Mouse (Mus musculus) gastrocnemius, adult 18-20 months (tissue): Measurements from ENCODE around the gene 4930415O20Rik. TPM values are rescaled to one million over a fixed set of nuclear protein-coding genes. Genes with fewer than 3 reads are reported as not detected.
"Not testable (repeated sequence)": the region's sequence is repeated elsewhere in the genome, so short reads cannot be mapped to it uniquely, and the experiment has no call there.

Experiments
- DNase-seq: peaks from one replicate; pipeline ENCODE4 v3.0.0; 2021; ENCODE audit warnings: low spot score
- total RNA-seq, 2 experiments: library from RNA; stranded (reverse); gene quantifications; 2 replicates each; pipeline ENCODE4 v1.2.3; 2021

Gene 4930415O20Rik
- total RNA-seq, 2 experiments from 2014 or later, result 0.91 TPM; not detected in 1

- no peak for DNase-seq
Observed at GRCm38 (mm10) chr15:98568256-98569033, 2.4 kb upstream of the 4930415O20Rik start.

- DNase-seq, result no peak
Observed at GRCm38 (mm10) chr15:98569216-98569615, 1.6 kb upstream of the 4930415O20Rik start.

- no peak for DNase-seq
Observed at GRCm38 (mm10) chr15:98569795-98570365, 924 bp upstream of the 4930415O20Rik start.

- DNase-seq, result no peak
Observed at GRCm38 (mm10) chr15:98573293-98573692, 2.5 kb downstream of the 4930415O20Rik start.

- DNase-seq, result no peak
Observed at GRCm38 (mm10) chr15:98579310-98579709, 8.5 kb downstream of the 4930415O20Rik start.

GRCm38 (mm10) chr15:98579795-98580464, 9.1 kb downstream of the 4930415O20Rik start:
- peak; percentile 80 for DNase-seq

GRCm38 (mm10) chr15:98582410-98582809, 11.6 kb downstream of the 4930415O20Rik start:
- no peak for DNase-seq

GRCm38 (mm10) chr15:98582996-98583395, 12.2 kb downstream of the 4930415O20Rik start:
- DNase-seq, result no peak

- DNase-seq, result no peak
Observed at GRCm38 (mm10) chr15:98585421-98585820, 14.6 kb downstream of the 4930415O20Rik start.

- DNase-seq, result not testable (repeated sequence)
Observed at GRCm38 (mm10) chr15:98586141-98586540, 15.3 kb downstream of the 4930415O20Rik start.

- no peak for DNase-seq
Observed at GRCm38 (mm10) chr15:98587751-98588150, 16.9 kb downstream of the 4930415O20Rik start.

GRCm38 (mm10) chr15:98589640-98590336, 19.0 kb downstream of the 4930415O20Rik start:
- no peak for DNase-seq

GRCm38 (mm10) chr15:98591396-98591795, 20.6 kb downstream of the 4930415O20Rik start:
- DNase-seq, result no peak

- no peak for DNase-seq
Observed at GRCm38 (mm10) chr15:98594193-98594592, 23.4 kb downstream of the 4930415O20Rik start.

GRCm38 (mm10) chr15:98595049-98595448, 24.2 kb downstream of the 4930415O20Rik start:
- DNase-seq, result no peak

- DNase-seq, result no peak
Observed at GRCm38 (mm10) chr15:98596609-98597008, 25.8 kb downstream of the 4930415O20Rik start.

GRCm38 (mm10) chr15:98600036-98600709, 29.4 kb downstream of the 4930415O20Rik start:
- no peak for DNase-seq

GRCm38 (mm10) chr15:98601832-98602190, 31.0 kb downstream of the 4930415O20Rik start:
- DNase-seq, result no peak

- DNase-seq, result peak; percentile 64
Observed at GRCm38 (mm10) chr15:98602191-98602881, 31.5 kb downstream of the 4930415O20Rik start.

- no peak for DNase-seq
Observed at GRCm38 (mm10) chr15:98602921-98603458, 32.2 kb downstream of the 4930415O20Rik start.
